Mouse (Mus musculus): ENCODE results near the gene Wnt5b. TPM values are rescaled to one million over a fixed set of nuclear protein-coding genes. Genes with fewer than 3 reads are reported as not detected.

The Wnt5b gene
- polyA plus RNA-seq, 2 experiments from 2014 or later, result not detected

- ATAC-seq, result no peak
Measured at GRCm38 (mm10) chr6:119412588-119412987, 131.6 kb downstream of the Wnt5b start.

DNA sequence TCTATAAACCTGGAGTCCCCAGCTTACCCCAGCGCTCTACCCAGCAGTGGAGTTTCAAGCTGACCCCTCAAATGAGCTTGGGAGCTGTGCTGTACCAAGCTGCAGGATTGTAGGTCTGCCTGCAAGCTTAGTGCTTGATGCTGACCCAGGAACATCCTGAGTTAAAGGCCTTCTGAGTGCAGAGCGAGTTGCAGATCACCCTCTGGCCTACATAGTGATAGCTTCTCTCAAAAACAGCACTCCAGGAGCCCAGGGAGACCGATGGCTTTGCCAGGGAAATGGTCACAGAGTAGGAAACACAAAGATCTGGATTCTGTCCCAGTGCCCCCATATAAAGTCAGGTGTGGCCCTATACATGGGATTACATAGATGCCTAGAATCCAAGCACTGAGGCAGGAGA lies 132.6 kb downstream of the Wnt5b start:
- no peak for ATAC-seq

- no peak for ATAC-seq
Measured at GRCm38 (mm10) chr6:119409766-119410165, 134.4 kb downstream of the Wnt5b start.

GRCm38 (mm10) chr6:119408582-119408981 lies 135.6 kb downstream of the Wnt5b start:
- no peak for ATAC-seq

- no peak for ATAC-seq
Measured at GRCm38 (mm10) chr6:119407818-119408217, 136.3 kb downstream of the Wnt5b start.

GRCm38 (mm10) chr6:119406528-119406927 lies 137.6 kb downstream of the Wnt5b start:
- ATAC-seq, result no peak

DNA sequence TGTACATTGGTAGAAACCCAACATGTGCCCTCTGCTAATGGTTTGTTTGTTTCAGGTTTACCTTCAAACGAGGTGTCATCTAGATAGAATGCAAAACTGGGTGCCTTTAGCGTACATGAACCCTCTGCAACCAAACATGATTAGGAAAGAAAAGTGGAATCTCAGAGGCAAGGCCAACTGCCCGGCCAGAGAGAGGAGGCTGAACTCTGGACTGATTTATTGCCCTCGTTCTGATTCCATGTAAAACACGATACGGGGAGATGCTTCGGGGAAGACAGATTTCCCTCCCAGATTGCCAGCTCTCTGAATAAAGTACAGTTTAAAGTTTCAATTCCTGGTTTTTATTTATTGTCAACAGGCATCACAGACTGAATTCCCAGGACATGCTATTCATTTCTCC lies 138.8 kb downstream of the Wnt5b start:
- no peak for ATAC-seq

- ATAC-seq, result no peak
Measured at GRCm38 (mm10) chr6:119404854-119405253, 139.3 kb downstream of the Wnt5b start.

- no peak for ATAC-seq
Measured at GRCm38 (mm10) chr6:119402976-119403375, 141.2 kb downstream of the Wnt5b start.

- ATAC-seq, result peak; percentile 32
Measured at GRCm38 (mm10) chr6:119401545-119402304, 142.4 kb downstream of the Wnt5b start.

DNA sequence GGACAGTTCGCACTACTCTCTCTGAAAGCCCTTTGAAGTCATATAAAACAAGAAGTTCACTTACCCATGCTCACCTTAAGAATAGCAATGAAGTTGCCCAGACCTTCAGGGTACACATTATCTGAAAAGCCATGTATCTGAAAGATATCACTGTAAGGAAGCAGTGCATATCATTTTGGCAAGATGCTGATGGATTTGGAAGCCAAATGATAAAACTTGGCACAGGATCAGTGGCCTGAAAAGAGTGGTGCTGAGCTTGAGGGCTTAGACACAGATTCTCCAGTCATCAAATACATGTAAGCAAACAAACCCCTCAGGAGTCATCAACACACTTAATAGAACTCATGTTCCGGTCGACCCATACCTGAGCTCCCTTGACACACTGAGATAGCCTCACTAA lies 143.5 kb downstream of the Wnt5b start:
- no peak for ATAC-seq

DNA sequence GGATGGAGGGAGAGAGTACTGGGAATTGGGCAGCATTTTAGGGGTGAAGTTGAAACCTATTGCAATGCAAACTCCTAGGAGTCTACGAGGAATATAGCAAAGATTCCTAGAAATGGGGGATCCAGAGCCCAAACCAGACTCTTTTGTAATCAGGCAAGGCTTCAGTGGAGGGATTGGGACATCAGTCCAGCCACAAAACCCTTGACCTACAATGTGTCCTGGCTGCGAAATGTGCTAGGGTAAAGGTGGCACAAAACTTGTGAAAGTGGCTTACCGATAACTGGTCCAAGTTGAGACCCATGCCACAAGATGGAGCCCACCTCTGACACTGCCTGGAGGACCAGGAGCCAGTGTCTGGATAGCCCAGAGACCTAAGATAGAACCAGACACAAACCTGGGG lies 144.8 kb downstream of the Wnt5b start:
- ATAC-seq, result no peak

DNA sequence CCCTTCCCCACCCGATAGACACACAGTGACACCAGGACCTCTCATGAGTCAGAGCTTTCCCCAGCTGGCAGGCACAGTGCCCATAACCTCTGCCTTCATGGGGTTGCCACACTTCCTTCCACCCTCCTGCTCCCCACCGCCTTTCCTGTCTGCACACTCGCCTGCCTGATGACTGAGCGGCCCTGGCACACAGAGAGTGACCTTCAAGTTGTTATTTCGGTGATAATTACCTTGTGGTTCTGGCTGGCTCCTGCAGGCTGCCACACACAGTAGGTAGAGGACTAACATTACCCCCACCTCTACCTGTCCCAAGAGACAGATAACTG lies 147.9 kb downstream of the Wnt5b start:
- peak; percentile 79 for ATAC-seq

GRCm38 (mm10) chr6:119395421-119396308 lies 148.5 kb downstream of the Wnt5b start:
- peak; percentile 72 for ATAC-seq

- ATAC-seq, result no peak
Measured at GRCm38 (mm10) chr6:119392836-119393235, 151.3 kb downstream of the Wnt5b start.

GRCm38 (mm10) chr6:119390728-119391127 lies 153.4 kb downstream of the Wnt5b start:
- ATAC-seq, result no peak

GRCm38 (mm10) chr6:119389089-119389488 lies 155.1 kb downstream of the Wnt5b start:
- no peak for ATAC-seq

DNA sequence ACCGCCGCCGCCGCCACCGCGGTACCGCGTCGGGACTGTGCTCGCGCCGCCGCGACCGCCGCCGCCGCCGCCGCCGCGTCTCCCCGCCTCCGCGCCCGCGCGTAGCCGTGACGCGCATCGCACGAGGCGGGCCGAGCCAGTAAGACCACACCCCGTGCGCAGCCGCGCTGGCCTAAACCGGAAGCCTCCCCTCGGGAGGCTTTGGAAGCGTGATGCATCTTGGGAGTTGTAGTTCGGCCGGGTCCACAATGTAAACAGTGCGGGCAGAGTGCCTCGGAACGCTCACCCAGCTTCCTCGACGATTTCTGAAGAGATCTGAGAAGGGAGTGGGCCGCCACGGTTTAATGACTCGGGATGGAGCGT lies 155.5 kb downstream of the Wnt5b start:
- peak; percentile 94 for ATAC-seq

DNA sequence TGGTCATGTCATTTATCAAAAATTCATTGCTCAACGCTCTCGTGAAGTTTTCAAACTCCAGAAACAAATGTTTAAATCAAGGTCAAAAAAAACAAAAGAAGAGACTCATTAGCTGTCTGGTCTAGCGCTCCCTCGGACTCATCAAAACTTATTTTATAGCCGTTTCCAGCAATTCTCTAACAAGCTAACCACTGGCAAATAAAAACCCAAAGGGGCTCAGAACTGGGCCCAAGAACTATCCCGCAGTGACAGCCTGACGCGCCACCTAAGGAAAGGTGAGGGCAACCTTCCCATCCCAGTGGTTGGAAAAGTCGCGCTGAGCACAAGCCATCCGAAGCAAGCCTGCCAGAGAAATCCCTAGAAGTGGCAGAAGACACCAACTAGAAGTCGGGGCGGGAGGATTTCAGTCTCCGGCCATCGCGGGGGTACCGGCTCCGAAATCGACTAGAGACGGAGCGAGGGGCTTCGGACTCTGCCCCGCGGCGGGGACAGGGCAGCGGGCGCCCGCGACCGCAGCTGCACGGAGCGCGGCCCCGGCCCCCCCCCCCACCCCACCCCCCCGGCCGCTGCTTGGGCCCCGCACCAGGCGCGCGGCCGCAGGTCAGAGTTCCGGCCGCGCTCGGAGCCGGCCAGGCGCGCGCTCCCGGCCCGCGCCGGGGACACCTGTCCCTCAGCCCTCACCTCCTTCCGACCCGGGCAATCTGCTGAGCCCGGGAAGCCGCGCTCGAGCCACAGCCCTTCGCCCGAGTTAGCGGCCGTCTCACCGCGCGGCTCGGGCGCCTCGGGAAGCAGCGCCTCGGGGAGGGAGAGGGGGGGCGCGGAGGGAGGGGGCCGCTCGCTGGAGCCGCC lies 156.1 kb downstream of the Wnt5b start:
- peak; percentile 3 for ATAC-seq

DNA sequence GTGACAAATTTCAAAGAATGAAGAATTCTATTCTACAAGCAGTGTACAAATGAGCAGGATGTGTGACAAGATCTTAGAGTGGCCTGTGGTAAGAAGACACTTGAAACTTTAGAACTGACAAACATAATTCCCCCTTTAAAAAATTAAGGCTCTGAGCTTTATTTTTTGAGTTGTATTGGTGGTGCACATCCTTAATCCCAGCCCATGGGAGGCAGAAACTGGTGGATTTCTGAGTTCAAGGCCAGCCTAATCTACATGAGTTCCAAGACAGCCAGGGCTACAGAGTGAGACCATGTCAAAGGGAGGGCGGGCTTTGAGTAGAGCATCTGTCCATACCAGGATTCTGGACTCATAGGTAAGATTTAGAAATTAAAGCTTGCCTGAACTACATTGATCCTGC lies 157.3 kb downstream of the Wnt5b start:
- ATAC-seq, result peak; percentile 13

GRCm38 (mm10) chr6:119386421-119386820 lies 157.7 kb downstream of the Wnt5b start:
- ATAC-seq, result no peak

DNA sequence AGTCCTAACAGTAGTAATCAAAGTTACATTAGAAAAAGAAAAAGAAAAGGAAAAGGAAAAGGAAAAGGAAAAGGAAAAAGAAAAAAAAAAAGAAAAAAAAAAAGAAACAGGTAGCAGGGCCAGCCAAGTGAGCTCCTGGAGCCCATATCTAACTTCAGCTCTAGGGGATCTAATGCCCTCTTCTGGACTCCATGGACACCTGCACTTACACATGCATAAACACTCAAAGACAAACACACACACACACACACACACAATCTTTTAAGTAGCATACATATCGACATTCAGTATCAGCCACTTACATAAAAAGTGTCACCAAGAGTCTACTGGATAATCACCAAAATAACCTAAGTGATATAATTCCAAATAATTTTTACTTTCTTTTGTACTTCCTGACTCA lies 158.5 kb downstream of the Wnt5b start:
- ATAC-seq, result no peak
